Mouse (Mus musculus) cerebellum, adult 2 months (tissue): ENCODE data around the gene Cbfa2t3.

Source experiments
- CTCF ChIP-seq: fragments of 200-500 bp; IDR thresholded peaks from 2 replicates; pipeline ENCODE4 v1.5.1; 2011; ENCODE audit warnings: low read depth, mild to moderate bottlenecking, control low read depth, low read length, moderate library complexity, borderline replicate concordance; ENCODE audit not compliant: insufficient read depth
- POLR2A ChIP-seq: fragments of 200-500 bp; IDR thresholded peaks from 2 replicates; pipeline ENCODE4 v1.6.1; 2011; ENCODE audit warnings: low read length, control low read depth, borderline replicate concordance; ENCODE audit not compliant: insufficient read depth

- TF ChIP-seq CTCF, result no peak
- no peak for TF ChIP-seq POLR2A
Measured at GRCm38 (mm10) chr8:122661894-122662293, 37.0 kb downstream of the Cbfa2t3 start.
